Mouse (Mus musculus) liver, embryonic 16.5 days (tissue): Measurements from ENCODE around the gene Cldn11. TPM values are rescaled to one million over a fixed set of nuclear protein-coding genes. Genes with fewer than 3 reads are reported as not detected.

ENCODE experiments used
- ATAC-seq: fragments of 200-750 bp; cut with Nextera tagmentation; 2 replicates; pipeline ENCODE4 v1.8.0; 2017; ENCODE audit warnings: low read depth, mild to moderate bottlenecking, moderate number of reproducible peaks, moderate library complexity
- H3K27ac ChIP-seq: fragments of 300-500 bp; sonication (generic); 2 replicates; pipeline ENCODE4 v1.5.1; 2014; ENCODE audit warnings: mild to moderate bottlenecking, low read length
- H3K27me3 ChIP-seq: fragments of 300-500 bp; sonication (generic); 2 replicates; pipeline ENCODE4 v1.6.1; 2014; ENCODE audit warnings: low read depth, low read length, mixed read lengths; ENCODE audit not compliant: control insufficient read depth, insufficient read depth
- H3K36me3 ChIP-seq: fragments of 300-500 bp; sonication (generic); 2 replicates; pipeline ENCODE4 v1.6.1; 2014; ENCODE audit warnings: mild to moderate bottlenecking; ENCODE audit not compliant: control insufficient read depth, insufficient read depth
- H3K4me1 ChIP-seq: fragments of 300-500 bp; sonication (generic); 2 replicates; pipeline ENCODE4 v1.6.1; 2014; ENCODE audit warnings: low read depth, low read length, mixed read lengths; ENCODE audit not compliant: control insufficient read depth
- H3K4me2 ChIP-seq: fragments of 300-500 bp; sonication (generic); 2 replicates; pipeline ENCODE4 v1.6.1; 2014; ENCODE audit warnings: low read depth, low read length, mixed read lengths
- H3K4me3 ChIP-seq: fragments of 300-500 bp; sonication (generic); 2 replicates; pipeline ENCODE4 v1.5.1; 2014; ENCODE audit warnings: low read depth, mild to moderate bottlenecking, low read length
- H3K9ac ChIP-seq: fragments of 300-500 bp; sonication (generic); 2 replicates; pipeline ENCODE4 v1.6.1; 2014; ENCODE audit warnings: low read depth, low read length
- H3K9me3 ChIP-seq: fragments of 300-500 bp; sonication (generic); replicated peaks from 2 replicates; pipeline ENCODE4 v1.6.1; 2016; ENCODE audit warnings: low read length; ENCODE audit not compliant: control insufficient read depth
- WGBS: fragments of 180-500 bp; shearing (Covaris S2); extraction: QIAGEN DNeasy Blood & Tissue Kit; methylation state at CpG from one replicate; pipeline ENCODE4 v1.1.7; 2014; ENCODE audit not compliant: insufficient replicate concordance; 5-methylcytosine and 5-hydroxymethylcytosine counted together
- polyA plus RNA-seq: library from polyadenylated mRNA; unstranded; fragments of >200 nt; fragmentation: Nextera tagmentation; extraction: Ambion mirVana; gene quantifications from 2 replicates; pipeline ENCODE4 v1.2.1, GENCODE M21; 2015

The Cldn11 gene
- polyA plus RNA-seq, 1 experiment from 2014 or later: 0.13 TPM

- H3K4me2 ChIP-seq: no peak overlapping the region
- no peaks in the 10 kb centered on the region for H3K27me3 ChIP-seq
- H3K27ac ChIP-seq: no peak overlapping the region
- H3K4me1 ChIP-seq: no peaks in the 10 kb centered on the region
- H3K4me3 ChIP-seq: no peak overlapping the region
- no peak overlapping the region for H3K9ac ChIP-seq
- 40% methylated on average over 9 of the region's 9 CpGs for WGBS
- no peak for ATAC-seq
- no peaks in the 10 kb centered on the region for H3K36me3 ChIP-seq
- no peaks in the 10 kb centered on the region for H3K9me3 ChIP-seq
These were observed 62.7 kb downstream of the Cldn11 start for GRCm38 (mm10) chr3:31212205-31213038.

GRCm38 (mm10) chr3:31213802-31214201, 64.1 kb downstream of the Cldn11 start:
- Histone ChIP-seq H3K9ac (no peak overlapping the region), H3K27ac (no peak overlapping the region), H3K36me3 (no peaks in the 10 kb centered on the region), H3K9me3 (no peaks in the 10 kb centered on the region), H3K4me3 (no peak overlapping the region), H3K4me1 (no peaks in the 10 kb centered on the region), H3K4me2 (no peak overlapping the region), H3K27me3 (no peaks in the 10 kb centered on the region)
- WGBS: 31% methylated on average over 3 of the region's 3 CpGs
- ATAC-seq: no peak

Other genes with a start within 250 kb of the Cldn11 start
- 1.6 and 1.8 TPM in 2 replicates for gene Phc3, start 180.5 kb upstream of the Cldn11 start, polyA plus RNA-seq
- gene Prkci, start 154.2 kb upstream of the Cldn11 start, polyA plus RNA-seq: 5.4 TPM in 2 replicates
- 4.2 and 5.6 TPM in 2 replicates for gene Skil, start 54.9 kb upstream of the Cldn11 start, polyA plus RNA-seq
- gene Slc7a14, start 160.5 kb downstream of the Cldn11 start, polyA plus RNA-seq: 0.01 and 0.02 TPM in 2 replicates